Comparison of ENCODE assay signal across 28 mouse cellular contexts in genomic region chr1:40164331-40164730, GRCm38 (mm10).
"Had no signal": no experiment of that assay in that cellular context is flagged by ENCODE, and none has a peak within 500 bp of the region (broad histone marks: within the 10 kb centered on the region; RNA-seq: fewer than 3 reads in every experiment).

No protein-coding gene starts in this region.

- H3K27me3 ChIP-seq: embryonic facial prominence, embryonic 12.5 days; embryonic facial prominence, embryonic 13.5 days; embryonic facial prominence, embryonic 15.5 days; forebrain, embryonic 12.5 days; forebrain, embryonic 13.5 days; forebrain, embryonic 15.5 days had no signal

- H3K4me1 ChIP-seq: embryonic facial prominence, embryonic 12.5 days; embryonic facial prominence, embryonic 13.5 days; forebrain, embryonic 10.5 days; forebrain, embryonic 12.5 days; forebrain, embryonic 13.5 days; forebrain, embryonic 15.5 days had no signal

- H3K4me2 ChIP-seq: embryonic facial prominence, embryonic 12.5 days; embryonic facial prominence, embryonic 13.5 days; embryonic facial prominence, embryonic 15.5 days; forebrain, embryonic 12.5 days; forebrain, embryonic 13.5 days; forebrain, embryonic 15.5 days had no signal

- H3K9ac ChIP-seq: embryonic facial prominence, embryonic 12.5 days; embryonic facial prominence, embryonic 13.5 days; embryonic facial prominence, embryonic 15.5 days; forebrain, embryonic 12.5 days; forebrain, embryonic 13.5 days; forebrain, embryonic 15.5 days; forebrain, postnatal 0 days had no signal

- H3K4me3 ChIP-seq: embryonic facial prominence, embryonic 10.5 days; embryonic facial prominence, embryonic 12.5 days; embryonic facial prominence, embryonic 13.5 days; embryonic facial prominence, embryonic 15.5 days; erythroblast, embryonic 14.5 days; forebrain, embryonic 10.5 days; forebrain, embryonic 12.5 days; forebrain, embryonic 13.5 days; forebrain, embryonic 15.5 days; gastrocnemius, adult 2 months had no signal

- DNase-seq: cerebellum, adult 18-20 months; cerebellum, adult 2 months; cerebellum, adult 8-10 months; cerebellum, adult 9-10 months; cerebellum, adult 9-11 months; cerebellum, postnatal 10 days; cerebellum, postnatal 14 days; cerebellum, postnatal 25 days; cerebellum, postnatal 36 days; embryo, embryonic 11 days; forebrain, postnatal 0 days; gastrocnemius, adult 2 months; gastrocnemius, postnatal 10 days; gastrocnemius, postnatal 14 days; gastrocnemius, postnatal 25 days; gastrocnemius, postnatal 36 days; heart, adult 18-20 months had no signal

- H3K9me3 ChIP-seq: embryonic facial prominence, embryonic 13.5 days; embryonic facial prominence, embryonic 15.5 days; forebrain, embryonic 12.5 days; forebrain, embryonic 13.5 days; forebrain, embryonic 15.5 days had no signal

- H3K36me3 ChIP-seq: embryonic facial prominence, embryonic 10.5 days; embryonic facial prominence, embryonic 12.5 days; embryonic facial prominence, embryonic 13.5 days; embryonic facial prominence, embryonic 15.5 days; forebrain, embryonic 10.5 days; forebrain, embryonic 12.5 days; forebrain, embryonic 15.5 days had no signal

- ATAC-seq: forebrain, embryonic 13.5 days; forebrain, embryonic 14.5 days; forebrain, embryonic 15.5 days; forebrain, embryonic 16.5 days; forebrain, postnatal 0 days had no signal

- H3K27ac ChIP-seq: embryonic facial prominence, embryonic 10.5 days; embryonic facial prominence, embryonic 12.5 days; embryonic facial prominence, embryonic 13.5 days; embryonic facial prominence, embryonic 15.5 days; forebrain, embryonic 10.5 days; forebrain, embryonic 12.5 days; forebrain, embryonic 13.5 days; forebrain, embryonic 15.5 days; gastrocnemius, adult 2 months had no signal
